In the genomic region with DNA sequence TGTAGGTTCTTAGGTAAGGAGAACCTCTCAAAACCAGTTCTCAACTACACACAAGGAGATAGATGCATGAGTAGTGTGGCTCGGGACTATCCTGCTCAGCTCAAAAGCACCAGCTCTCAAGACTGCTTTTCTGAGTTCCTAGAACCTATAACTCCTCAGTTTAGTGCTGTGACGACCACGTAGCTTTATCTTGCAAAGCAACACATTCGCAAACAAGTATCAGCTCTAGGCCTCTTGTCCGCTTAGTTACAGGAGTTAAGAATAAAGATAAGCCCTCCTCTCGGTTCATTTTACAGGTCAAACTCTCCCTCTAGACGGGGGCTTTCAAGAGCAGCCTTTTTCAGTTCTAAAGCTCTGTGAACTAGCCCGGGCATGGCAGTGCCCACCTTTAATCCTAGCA, we compare ENCODE assay signal across 19 mouse cellular contexts. TPM values are rescaled to one million over a fixed set of nuclear protein-coding genes. Genes with fewer than 3 reads are reported as not detected.
DNase-seq lines count a peak whose midpoint lies in the region; ATAC-seq lines count a peak whose summit lies in the region.
"Had no signal": no experiment of that assay in that cellular context is flagged by ENCODE, and none has a peak within 500 bp of the region (broad histone marks: within the 10 kb centered on the region; RNA-seq: fewer than 3 reads in every experiment).

No protein-coding gene starts in this region.

- H3K9me3 ChIP-seq in limb, embryonic 12.5 days = no peaks in the 10 kb centered on the region
- H3K9me3 ChIP-seq in limb, embryonic 10.5 days (replicated peaks) = no peaks in the 10 kb centered on the region
- no peaks in the 10 kb centered on the region for H3K9me3 ChIP-seq in liver, embryonic 13.5 days (replicated peaks)
- H3K9me3 ChIP-seq: hindbrain, embryonic 15.5 days had no signal

- ATAC-seq in limb, embryonic 12.5 days (ENCODE audit: insufficient number of reproducible peaks, insufficient read depth, low FRiP score, low TSS enrichment, low read depth) = no peak
- ATAC-seq in common myeloid progenitor, adult 5-6 weeks (replicated peaks; ENCODE audit: low read depth, poor library complexity, severe bottlenecking) = peak; percentile 45
- ATAC-seq in liver, embryonic 13.5 days (ENCODE audit: low read depth) = peak; percentile 90
- ATAC-seq in CD4-positive, CD25-positive, alpha-beta regulatory T cell, adult 4 months = no peak
- ATAC-seq: forebrain, postnatal 0 days had no signal

- H3K9ac ChIP-seq in limb, embryonic 12.5 days (replicated peaks) = no peak overlapping the region
- peak overlapping the region; percentile 57 for H3K9ac ChIP-seq in liver, embryonic 13.5 days
- H3K9ac ChIP-seq: forebrain, postnatal 0 days; hindbrain, embryonic 15.5 days; lung, embryonic 14.5 days had no signal

- H3K27ac ChIP-seq in limb, embryonic 12.5 days = peak overlapping the region; percentile 35; the same call in 1 of the 2 replicates
- no peak overlapping the region for H3K27ac ChIP-seq in limb, embryonic 10.5 days
- H3K27ac ChIP-seq in liver, embryonic 13.5 days = peak overlapping the region; percentile 87
- H3K27ac ChIP-seq: hindbrain, embryonic 15.5 days; macrophage had no signal

- no peak for DNase-seq in limb, embryonic 10.5 days (ENCODE audit: low spot score)
- peak; percentile 51 for DNase-seq in liver, embryonic 13.5 days
- DNase-seq in layer of hippocampus, adult 9-11 months = no peak
- no peak for DNase-seq in neural tube, embryonic 10.5 days (ENCODE audit: extremely low spot score, low spot score)
- DNase-seq: adrenal gland, adult 2 months; cerebellum, adult 11-12 months; cerebellum, postnatal 25 days; forebrain, postnatal 0 days; heart, postnatal 14 days; kidney, adult 9 months; kidney, postnatal 4 days; left cerebral cortex, postnatal 4 days; lung, embryonic 14.5 days; midbrain, embryonic 14.5 days had no signal

- no peak overlapping the region for H3K4me3 ChIP-seq in limb, embryonic 12.5 days (replicated peaks)
- no peak overlapping the region for H3K4me3 ChIP-seq in limb, embryonic 10.5 days
- peak overlapping the region; percentile 35 for H3K4me3 ChIP-seq in liver, embryonic 13.5 days (replicated peaks)
- H3K4me3 ChIP-seq: hindbrain, embryonic 15.5 days had no signal

- H3K27me3 ChIP-seq in limb, embryonic 12.5 days = no peaks in the 10 kb centered on the region
- H3K27me3 ChIP-seq in limb, embryonic 10.5 days (ENCODE audit: low read depth, poor library complexity, severe bottlenecking) = no peaks in the 10 kb centered on the region
- no peaks in the 10 kb centered on the region for H3K27me3 ChIP-seq in liver, embryonic 13.5 days
- H3K27me3 ChIP-seq: hindbrain, embryonic 15.5 days had no signal

- peaks cover 41% of the 10 kb centered on the region for H3K4me1 ChIP-seq in limb, embryonic 12.5 days (replicated peaks)
- H3K4me1 ChIP-seq in limb, embryonic 10.5 days = peaks cover 24% of the 10 kb centered on the region
- H3K4me1 ChIP-seq in liver, embryonic 13.5 days (replicated peaks) = peaks cover 69% of the 10 kb centered on the region

- peaks cover 13% of the 10 kb centered on the region; the same call in 1 of the 2 replicates for H3K36me3 ChIP-seq in limb, embryonic 12.5 days
- H3K36me3 ChIP-seq in limb, embryonic 10.5 days = peaks cover 18% of the 10 kb centered on the region
- peaks cover 11% of the 10 kb centered on the region for H3K36me3 ChIP-seq in liver, embryonic 13.5 days
- H3K36me3 ChIP-seq: hindbrain, embryonic 15.5 days had no signal

- WGBS in limb, embryonic 12.5 days = 76% methylated on average over 8 of the region's 8 CpGs
- whole genome bisulfite sequencing in limb, embryonic 10.5 days = 82% methylated on average over 8 of the region's 8 CpGs
- 9% methylated on average over 8 of the region's 8 CpGs for WGBS in liver, embryonic 13.5 days (ENCODE audit: insufficient replicate concordance)

- no peak overlapping the region for H3K4me2 ChIP-seq in limb, embryonic 12.5 days
- peak overlapping the region; percentile 63 for H3K4me2 ChIP-seq in liver, embryonic 13.5 days
- H3K4me2 ChIP-seq: hindbrain, embryonic 15.5 days; lung, embryonic 14.5 days had no signal

RNA-seq across cellular contexts. Expression of a gene that starts 22.3 kb away (rescaled TPM):
- polyA plus RNA-seq in limb, embryonic 12.5 days (2016; fragmentation: Nextera tagmentation; extraction: Ambion mirVana) = 5.5 and 6.0 TPM in 2 replicates
- 2.5 and 3.5 TPM in 2 replicates for polyA plus RNA-seq in limb, embryonic 10.5 days (2016; fragmentation: Nextera tagmentation; extraction: Ambion mirVana)
- 17.4 and 20.3 TPM in 2 replicates for total RNA-seq in common myeloid progenitor, adult 5-6 weeks (2017)
- polyA plus RNA-seq in liver, embryonic 13.5 days (2015; fragmentation: Nextera tagmentation; extraction: Ambion mirVana) = 1.1 and 1.2 TPM in 2 replicates
- 1 to 10 TPM; 3.6 to 7.2 TPM for polyA plus RNA-seq in CD4-positive, CD25-positive, alpha-beta regulatory T cell, adult 4 months (2017; shearing (Covaris generic))

RNA-seq across cellular contexts. Expression of a gene that starts 57.9 kb away (rescaled TPM):
- 8.6 and 9.6 TPM in 2 replicates for polyA plus RNA-seq in limb, embryonic 12.5 days (2016; fragmentation: Nextera tagmentation; extraction: Ambion mirVana)
- polyA plus RNA-seq in limb, embryonic 10.5 days (2016; fragmentation: Nextera tagmentation; extraction: Ambion mirVana) = 5.4 and 7.2 TPM in 2 replicates
- total RNA-seq in common myeloid progenitor, adult 5-6 weeks (2017) = 4.8 and 4.9 TPM in 2 replicates
- 0.82 and 1.7 TPM in 2 replicates for polyA plus RNA-seq in liver, embryonic 13.5 days (2015; fragmentation: Nextera tagmentation; extraction: Ambion mirVana)
- under 1 TPM; 0.48 to 0.61 TPM for polyA plus RNA-seq in CD4-positive, CD25-positive, alpha-beta regulatory T cell, adult 4 months (2017; shearing (Covaris generic))

Comparison
In these comparisons a context has a peak if more than half of its experiments do, and no peak if none do; other contexts are left out.
1. ATAC-seq: peak in common myeloid progenitor, adult 5-6 weeks (single experiment) and liver, embryonic 13.5 days (single experiment); none in limb, embryonic 12.5 days (single experiment) and CD4-positive, CD25-positive, alpha-beta regulatory T cell, adult 4 months (single experiment).